Mouse (Mus musculus): ENCODE measurements around the gene Gm11115. TPM values are rescaled to one million over a fixed set of nuclear protein-coding genes. Genes with fewer than 3 reads are reported as not detected.

Gene Gm11115
- polyA plus RNA-seq (2015; fragmentation: Nextera tagmentation; extraction: Ambion mirVana), result not detected in 2 replicates

DNA sequence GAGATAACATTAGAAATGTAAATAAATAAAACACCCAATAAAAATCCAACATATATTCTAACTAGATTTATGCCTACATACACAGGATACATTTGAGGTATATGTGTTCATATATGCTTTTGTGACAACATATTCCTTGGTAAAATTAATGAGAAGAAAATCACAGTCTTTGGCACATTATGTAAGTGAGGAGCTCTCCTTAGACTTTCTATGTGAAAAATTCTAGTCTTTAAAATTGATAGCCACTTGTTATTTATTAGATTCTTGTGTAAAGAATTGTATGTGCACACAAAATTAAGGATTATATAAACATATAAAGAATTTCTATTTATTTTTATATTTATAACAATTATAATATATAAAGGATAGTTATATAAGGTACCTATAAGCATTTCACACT lies at the start of gene Gm11115:
Gene Gm11115 (minus strand): TSS at position 101 of the 400 bp plus-strand sequence.
- H3K27me3 ChIP-seq (replicated peaks; ENCODE audit: control insufficient read depth, insufficient read depth, low read length), result no peaks in the 10 kb centered on the region
- no peak within 1 kb of the TSS for H3K9ac ChIP-seq (ENCODE audit: low read depth, low read length)
- H3K36me3 ChIP-seq (ENCODE audit: control insufficient read depth, insufficient read depth), result no peaks in the 10 kb centered on the region
- H3K4me1 ChIP-seq (replicated peaks; ENCODE audit: control insufficient read depth, insufficient read depth, low read length), result no peaks in the 10 kb centered on the region
- no peak within 1 kb of the TSS for H3K27ac ChIP-seq (ENCODE audit: low read depth, low read length)
- no peak for TF ChIP-seq CTCF (IDR thresholded peaks at IDR 0.05; ENCODE audit: low read depth)
- H3K4me3 ChIP-seq (ENCODE audit: low read depth, low read length), result no peak within 1 kb of the TSS
- H3K4me2 ChIP-seq (replicated peaks; ENCODE audit: low read depth), result no peak within 1 kb of the TSS
- no peak for ATAC-seq
- no peaks in the 10 kb centered on the region for H3K9me3 ChIP-seq (ENCODE audit: control insufficient read depth)

DNA sequence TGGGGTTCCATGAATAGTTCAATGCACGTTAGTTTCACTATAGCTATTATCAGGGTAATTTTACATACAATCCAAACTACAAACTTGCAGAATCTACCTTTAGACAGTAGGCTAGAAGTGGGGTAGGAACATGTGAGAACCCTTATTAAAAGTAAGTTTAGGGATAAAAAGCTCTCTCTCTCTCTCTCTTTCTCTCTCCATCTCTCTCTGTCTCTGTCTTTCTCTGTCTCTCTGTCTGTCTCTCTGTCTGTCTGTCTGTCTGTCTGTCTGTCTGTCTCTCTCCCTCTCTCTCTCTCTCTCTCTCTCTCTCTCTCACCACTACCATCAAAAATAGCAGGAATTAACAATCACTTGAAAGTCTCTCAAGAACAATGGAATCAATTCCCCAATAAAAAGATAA lies 42.5 kb downstream of the Gm11115 start, which contains the start of gene Gm11116:
Gene Gm11116 (minus strand): TSS at position 101 of the 400 bp plus-strand sequence.
- Histone ChIP-seq H3K4me3 (ENCODE audit: low read depth, low read length) (no peak within 1 kb of the TSS), H3K36me3 (ENCODE audit: control insufficient read depth, insufficient read depth) (no peaks in the 10 kb centered on the region), H3K9ac (ENCODE audit: low read depth, low read length) (no peak within 1 kb of the TSS), H3K27me3 (replicated peaks; ENCODE audit: control insufficient read depth, insufficient read depth, low read length) (no peaks in the 10 kb centered on the region), H3K4me2 (replicated peaks; ENCODE audit: low read depth) (no peak within 1 kb of the TSS), H3K9me3 (ENCODE audit: control insufficient read depth) (no peaks in the 10 kb centered on the region), H3K27ac (ENCODE audit: low read depth, low read length) (no peak within 1 kb of the TSS), H3K4me1 (replicated peaks; ENCODE audit: control insufficient read depth, insufficient read depth, low read length) (no peaks in the 10 kb centered on the region)
- 73% methylated on average over 1 of the region's 1 CpGs for WGBS
- ATAC-seq, result no peak
- TF ChIP-seq CTCF (IDR thresholded peaks at IDR 0.05; ENCODE audit: low read depth), result no peak

Other genes starting within 250 kb of the Gm11115 start
- gene Csn3, start 228.5 kb downstream of the Gm11115 start, polyA plus RNA-seq (2015; fragmentation: Nextera tagmentation; extraction: Ambion mirVana), result 0.97 and 2.3 TPM in 2 replicates
- not detected in 2 replicates for gene 2310003L06Rik, start 184.6 kb downstream of the Gm11115 start, polyA plus RNA-seq (2015; fragmentation: Nextera tagmentation; extraction: Ambion mirVana)
- not detected in 2 replicates for gene Gm28434, start 184.6 kb downstream of the Gm11115 start, polyA plus RNA-seq (2015; fragmentation: Nextera tagmentation; extraction: Ambion mirVana)
- not detected in 2 replicates for gene Cabs1, start 174.7 kb downstream of the Gm11115 start, polyA plus RNA-seq (2015; fragmentation: Nextera tagmentation; extraction: Ambion mirVana)
- not detected in 2 replicates for gene Smr3a, start 151.6 kb downstream of the Gm11115 start, polyA plus RNA-seq (2015; fragmentation: Nextera tagmentation; extraction: Ambion mirVana)
- gene Smr2, start 67.5 kb downstream of the Gm11115 start, polyA plus RNA-seq (2015; fragmentation: Nextera tagmentation; extraction: Ambion mirVana), result not detected in 2 replicates
- not detected in 2 replicates for gene Gm11116, start 42.6 kb downstream of the Gm11115 start, polyA plus RNA-seq (2015; fragmentation: Nextera tagmentation; extraction: Ambion mirVana)
- gene Gm7714, start 114.8 kb upstream of the Gm11115 start, polyA plus RNA-seq (2015; fragmentation: Nextera tagmentation; extraction: Ambion mirVana), result not detected in 2 replicates
- gene Prol1, start 163.2 kb upstream of the Gm11115 start, polyA plus RNA-seq (2015; fragmentation: Nextera tagmentation; extraction: Ambion mirVana), result not detected in 2 replicates
- gene Amtn, start 222.0 kb upstream of the Gm11115 start, polyA plus RNA-seq (2015; fragmentation: Nextera tagmentation; extraction: Ambion mirVana), result 0.16 TPM in 1 of 2 replicates, not detected in the other

All from intestine, postnatal 0 days (tissue).